Mouse (Mus musculus) limb, embryonic 14.5 days (tissue): ENCODE measurements around the gene Gja10. TPM values are rescaled to one million over a fixed set of nuclear protein-coding genes. Genes with fewer than 3 reads are reported as not detected.

ENCODE experiments used
- ATAC-seq: fragments of 200-750 bp; cut with Nextera tagmentation; 2 replicates; pipeline ENCODE4 v1.8.0; 2017; ENCODE audit warnings: low read depth, moderate number of reproducible peaks, moderate TSS enrichment; ENCODE audit not compliant: low FRiP score
- DNase-seq: peaks from one replicate; pipeline ENCODE4 v3.0.0-alpha.2; 2015; ENCODE audit warnings: low spot score
- H3K27ac ChIP-seq: fragments of 300-500 bp; sonication (generic); replicated peaks from 2 replicates; pipeline ENCODE4 v1.5.1; 2014; ENCODE audit warnings: low read depth, mild to moderate bottlenecking, low read length, moderate library complexity, mixed read lengths
- H3K27me3 ChIP-seq: fragments of 300-500 bp; sonication (generic); 2 replicates; pipeline ENCODE4 v1.6.1; 2014; ENCODE audit warnings: low read length, mixed read lengths; ENCODE audit not compliant: control insufficient read depth, insufficient read depth
- H3K36me3 ChIP-seq: fragments of 300-500 bp; sonication (generic); 2 replicates; pipeline ENCODE4 v1.6.1; 2014; ENCODE audit warnings: mild to moderate bottlenecking, low read length, moderate library complexity, mixed read lengths; ENCODE audit not compliant: control insufficient read depth, insufficient read depth
- H3K4me1 ChIP-seq: fragments of 300-500 bp; sonication (generic); 2 replicates; pipeline ENCODE4 v1.6.1; 2014; ENCODE audit warnings: antibody characterized with exemption, low read length, mixed read lengths; ENCODE audit not compliant: control insufficient read depth, insufficient read depth
- H3K4me2 ChIP-seq: fragments of 300-500 bp; sonication (generic); replicated peaks from 2 replicates; pipeline ENCODE4 v1.6.1; 2014; ENCODE audit warnings: low read depth, mild to moderate bottlenecking, low read length, moderate library complexity; ENCODE audit not compliant: severe bottlenecking
- H3K4me3 ChIP-seq: fragments of 300-500 bp; sonication (generic); replicated peaks from 2 replicates; pipeline ENCODE4 v1.5.1; 2014; ENCODE audit warnings: low read length
- H3K9ac ChIP-seq: fragments of 300-500 bp; sonication (generic); 2 replicates; pipeline ENCODE4 v1.6.1; 2014; ENCODE audit warnings: mild to moderate bottlenecking, low read depth, low read length, moderate library complexity; ENCODE audit not compliant: severe bottlenecking
- H3K9me3 ChIP-seq: fragments of 300-500 bp; sonication (generic); 2 replicates; pipeline ENCODE4 v1.6.1; 2016; ENCODE audit warnings: low read length; ENCODE audit not compliant: control insufficient read depth
- POLR2A ChIP-seq: fragments of 200-500 bp; IDR thresholded peaks from 2 replicates; pipeline ENCODE4 v1.8.0; 2012; ENCODE audit warnings: inconsistent platforms, mild to moderate bottlenecking, moderate library complexity, borderline replicate concordance; ENCODE audit not compliant: insufficient read depth, insufficient read length; ENCODE audit errors: extremely low read depth
- WGBS: fragments of 180-500 bp; shearing (Covaris S2); extraction: QIAGEN DNeasy Blood & Tissue Kit; methylation state at CpG from one replicate; pipeline ENCODE4 v1.1.7; 2014; 5-methylcytosine and 5-hydroxymethylcytosine counted together
- polyA plus RNA-seq, 2 experiments: library from polyadenylated mRNA; depleted of rRNA in 1 of 2; stranded (reverse) in 1 of 2; unstranded in 1 of 2; fragments of >200 nt; fragmentation: Nextera tagmentation in 1 of 2; extraction: Ambion mirVana in 1 of 2; gene quantifications; 2 replicates each; pipeline versions ENCODE4 v1.2.1 to v1.2.3; 2012 to 2014

Gja10 gene
- not detected in 2 replicates for polyA plus RNA-seq (2012; rRNA removed)
- not detected in 2 replicates for polyA plus RNA-seq (2014; fragmentation: Nextera tagmentation; extraction: Ambion mirVana)

GRCm38 (mm10) chr4:32602660-32603059 lies at the start of gene Gja10:
TSS of gene Gja10 (minus strand) at chr4:32602760.
- Histone ChIP-seq H3K4me2 (no peak within 1 kb of the TSS), H3K4me1 (no peaks in the 10 kb centered on the region), H3K27me3 (no peaks in the 10 kb centered on the region), H3K36me3 (no peaks in the 10 kb centered on the region), H3K9me3 (no peaks in the 10 kb centered on the region), H3K4me3 (no peak within 1 kb of the TSS), H3K9ac (no peak within 1 kb of the TSS), H3K27ac (no peak within 1 kb of the TSS)
- no peak for ATAC-seq
- TF ChIP-seq POLR2A, result no peak
- 59% methylated on average over 3 of the region's 3 CpGs for WGBS
- DNase-seq, result no peak

- peaks cover 45% of the 10 kb centered on the region for H3K36me3 ChIP-seq
- WGBS, result 87% methylated on average over 5 of the region's 5 CpGs
Observed at GRCm38 (mm10) chr4:32651669-32652068, 49.1 kb upstream of the Gja10 start.

GRCm38 (mm10) chr4:32621637-32622036 lies 19.1 kb upstream of the Gja10 start:
- Histone ChIP-seq H3K9ac (no peak overlapping the region), H3K4me3 (no peak overlapping the region), H3K9me3 (no peaks in the 10 kb centered on the region), H3K36me3 (peaks cover 9% of the 10 kb centered on the region), H3K4me1 (no peaks in the 10 kb centered on the region), H3K4me2 (no peak overlapping the region), H3K27me3 (no peaks in the 10 kb centered on the region), H3K27ac (no peak overlapping the region)
- DNase-seq (no peak), ATAC-seq (no peak)
- no peak for TF ChIP-seq POLR2A

More at GRCm38 (mm10) chr4:32651669-32652068, 49.1 kb upstream of the Gja10 start:
- no peak for TF ChIP-seq POLR2A
- Histone ChIP-seq H3K27me3 (no peaks in the 10 kb centered on the region), H3K4me2 (no peak overlapping the region), H3K4me3 (no peak overlapping the region), H3K9me3 (no peaks in the 10 kb centered on the region), H3K9ac (no peak overlapping the region), H3K27ac (no peak overlapping the region), H3K4me1 (0 out of 2 replicates have a peak, but pooled peaks cover 4% of the 10 kb centered on the region)
- DNase-seq (no peak), ATAC-seq (no peak)

- peak; percentile 100 for DNase-seq
- peak; percentile 79; the same call in 1 of the 2 replicates for TF ChIP-seq POLR2A
- Histone ChIP-seq H3K4me1 (0 out of 2 replicates have a peak, but pooled peaks cover 7% of the 10 kb centered on the region), H3K27ac (peak within 1 kb of the TSS; percentile 82), H3K4me2 (peak within 1 kb of the TSS; percentile 72), H3K36me3 (no peaks in the 10 kb centered on the region; the same call in 1 of the 2 replicates), H3K27me3 (no peaks in the 10 kb centered on the region), H3K9ac (peak within 1 kb of the TSS; percentile 84), H3K9me3 (no peaks in the 10 kb centered on the region), H3K4me3 (peak within 1 kb of the TSS; percentile 95)
- peak; percentile 99 for ATAC-seq
- WGBS, result under 1% methylated on average over 65 of the region's 67 CpGs
Observed at GRCm38 (mm10) chr4:32615034-32615881, 12.7 kb upstream of the Gja10 start, which contains the start of gene Casp8ap2. TSS of gene Casp8ap2 (plus strand) at chr4:32615451.

- no peaks in the 10 kb centered on the region for H3K36me3 ChIP-seq
- H3K27ac ChIP-seq, result no peak overlapping the region
- H3K27me3 ChIP-seq, result no peaks in the 10 kb centered on the region
- ATAC-seq (no peak), DNase-seq (peak; percentile 64)
- no peaks in the 10 kb centered on the region for H3K4me1 ChIP-seq
- H3K4me2 ChIP-seq, result no peak overlapping the region
- H3K9me3 ChIP-seq, result no peaks in the 10 kb centered on the region
- WGBS, result 32% methylated on average over 12 of the region's 12 CpGs
- no peak overlapping the region for H3K9ac ChIP-seq
- TF ChIP-seq POLR2A, result no peak
- H3K4me3 ChIP-seq, result no peak overlapping the region
Observed at GRCm38 (mm10) chr4:32601135-32601534, 1.4 kb downstream of the Gja10 start.
